Mouse (Mus musculus) thymus, adult 2 months (tissue): Measurements from ENCODE around the gene Nutf2.

Experiments
- CTCF ChIP-seq: fragments of 200-500 bp; IDR thresholded peaks from 2 replicates; pipeline ENCODE4 v1.5.1; 2012; ENCODE audit warnings: mild to moderate bottlenecking, control low read depth, low read length, moderate library complexity, borderline replicate concordance; ENCODE audit not compliant: control insufficient read depth, poor library complexity, insufficient read depth; ENCODE audit errors: extremely low read depth
- POLR2A ChIP-seq: fragments of 200-500 bp; IDR thresholded peaks from 2 replicates; pipeline ENCODE4 v1.6.1; 2012; ENCODE audit warnings: mild to moderate bottlenecking, low read length, control low read depth, moderate library complexity; ENCODE audit not compliant: control insufficient read depth, poor library complexity, insufficient read depth; ENCODE audit errors: extremely low read depth

GRCm38 (mm10) chr8:105851651-105852143 lies 8.7 kb upstream of the Nutf2 start:
- TF ChIP-seq CTCF (no peak), POLR2A (peak; percentile 94)
